21 mouse cellular contexts compared by ENCODE assay signal in genomic region chr11:87326381-87326780, GRCm38 (mm10).
"Had no signal": no experiment of that assay in that cellular context is flagged by ENCODE, and none has a peak within 500 bp of the region (broad histone marks: within the 10 kb centered on the region; RNA-seq: fewer than 3 reads in every experiment).

No protein-coding gene starts in this region.

- H3K9ac ChIP-seq: limb, embryonic 12.5 days; limb, embryonic 15.5 days; liver, embryonic 12.5 days; liver, embryonic 15.5 days; lung, embryonic 15.5 days; midbrain, embryonic 12.5 days; midbrain, embryonic 15.5 days; neural tube, embryonic 13.5 days had no signal

- H3K36me3 ChIP-seq: limb, embryonic 12.5 days; limb, embryonic 15.5 days; liver, embryonic 12.5 days; liver, embryonic 15.5 days; lung, embryonic 15.5 days; midbrain, embryonic 12.5 days; midbrain, embryonic 15.5 days had no signal

- H3K4me3 ChIP-seq: limb, embryonic 12.5 days; limb, embryonic 15.5 days; liver, embryonic 12.5 days; liver, embryonic 15.5 days; lung, embryonic 15.5 days; midbrain, embryonic 12.5 days; midbrain, embryonic 15.5 days; myocyte; neural tube, embryonic 13.5 days had no signal

- H3K27ac ChIP-seq: kidney, postnatal 0 days; limb, embryonic 12.5 days; limb, embryonic 15.5 days; liver, embryonic 12.5 days; liver, embryonic 15.5 days; lung, embryonic 15.5 days; macrophage; midbrain, embryonic 12.5 days; midbrain, embryonic 15.5 days; neural tube, embryonic 13.5 days had no signal

- H3K9me3 ChIP-seq: limb, embryonic 15.5 days; liver, embryonic 12.5 days; liver, embryonic 15.5 days; lung, embryonic 15.5 days; midbrain, embryonic 12.5 days; midbrain, embryonic 15.5 days; neural tube, embryonic 13.5 days had no signal

- ATAC-seq: liver, embryonic 12.5 days; midbrain, embryonic 15.5 days had no signal

- H3K4me2 ChIP-seq: limb, embryonic 12.5 days; limb, embryonic 15.5 days; liver, embryonic 12.5 days; liver, embryonic 15.5 days; lung, embryonic 15.5 days; midbrain, embryonic 12.5 days; midbrain, embryonic 15.5 days; neural tube, embryonic 13.5 days had no signal

- H3K27me3 ChIP-seq: limb, embryonic 12.5 days; limb, embryonic 15.5 days; liver, embryonic 12.5 days; liver, embryonic 15.5 days; lung, embryonic 15.5 days; midbrain, embryonic 12.5 days; midbrain, embryonic 15.5 days; neural tube, embryonic 13.5 days had no signal

- H3K4me1 ChIP-seq: limb, embryonic 12.5 days; limb, embryonic 15.5 days; liver, embryonic 15.5 days; lung, embryonic 15.5 days; midbrain, embryonic 12.5 days; midbrain, embryonic 15.5 days had no signal

- DNase-seq: kidney, adult 2 months; kidney, postnatal 25 days; left cerebral cortex, postnatal 4 days; lung, adult 18-20 months; lung, postnatal 14 days; retina, postnatal 1 day; right cerebral cortex, postnatal 25 days; spleen, adult 18-20 months; thymus, adult 18-20 months; thymus, postnatal 36 days had no signal
